Mouse (Mus musculus) lung, postnatal 0 days (tissue): Measurements from ENCODE around the gene Toe1.

Source experiments
- CTCF ChIP-seq: IDR thresholded peaks from 2 replicates; pipeline ENCODE4 v1.5.1; 2016; ENCODE audit warnings: antibody characterized with exemption, mild to moderate bottlenecking
- EP300 ChIP-seq: IDR thresholded peaks from 2 replicates; pipeline ENCODE4 v1.6.1; 2016; ENCODE audit warnings: antibody characterized with exemption, mild to moderate bottlenecking, control low read depth

GRCm38 (mm10) chr4:116749750-116750149, 57.7 kb downstream of the Toe1 start:
- no peak for TF ChIP-seq CTCF
- TF ChIP-seq EP300, result no peak
